Mouse (Mus musculus): Measurements from ENCODE around the gene Atp1a4. TPM values are rescaled to one million over a fixed set of nuclear protein-coding genes. Genes with fewer than 3 reads are reported as not detected.
"Not testable (repeated sequence)": the region's sequence is repeated elsewhere in the genome, so short reads cannot be mapped to it uniquely, and the experiment has no call there.

Atp1a4 gene
- polyA plus RNA-seq, 1 experiment from 2014 or later: not detected

DNA sequence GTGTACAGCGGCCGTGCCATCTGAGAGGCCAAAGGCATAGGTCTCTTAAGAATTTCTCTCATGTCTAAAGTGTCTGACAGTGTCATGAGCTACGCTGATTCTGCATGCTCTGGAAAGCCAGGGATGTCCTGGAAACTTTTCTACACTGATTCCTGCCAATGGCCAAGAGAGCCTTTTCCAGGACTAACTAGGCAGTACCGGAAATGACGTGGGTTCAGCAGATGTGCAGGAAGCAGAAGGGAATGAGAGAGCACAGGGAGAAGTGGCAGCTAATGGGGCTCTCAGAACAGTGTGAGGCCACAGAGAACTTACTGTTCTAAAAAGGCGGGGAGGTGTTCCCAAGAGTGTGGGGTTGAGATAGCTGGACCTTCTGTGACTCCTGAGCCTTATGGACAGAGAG lies 15.2 kb upstream of the Atp1a4 start:
- Histone ChIP-seq H3K4me3 (replicated peaks; ENCODE audit: low read length) (no peak overlapping the region), H3K27ac (ENCODE audit: low read length) (no peak overlapping the region), H3K9me3 (ENCODE audit: control insufficient read depth, low read length) (no peaks in the 10 kb centered on the region), H3K9ac (replicated peaks; ENCODE audit: low read depth, low read length) (no peak overlapping the region), H3K36me3 (ENCODE audit: control insufficient read depth, insufficient read depth) (no peaks in the 10 kb centered on the region), H3K4me1 (replicated peaks; ENCODE audit: control insufficient read depth, insufficient read depth, low read length) (peaks cover 6% of the 10 kb centered on the region; the same call in 1 of the 2 replicates), H3K27me3 (replicated peaks; ENCODE audit: control insufficient read depth, insufficient read depth, low read length) (no peaks in the 10 kb centered on the region), H3K4me2 (ENCODE audit: low read length) (no peak overlapping the region)
- ATAC-seq: no peak
- WGBS: 87% methylated on average over 6 of the region's 6 CpGs

DNA sequence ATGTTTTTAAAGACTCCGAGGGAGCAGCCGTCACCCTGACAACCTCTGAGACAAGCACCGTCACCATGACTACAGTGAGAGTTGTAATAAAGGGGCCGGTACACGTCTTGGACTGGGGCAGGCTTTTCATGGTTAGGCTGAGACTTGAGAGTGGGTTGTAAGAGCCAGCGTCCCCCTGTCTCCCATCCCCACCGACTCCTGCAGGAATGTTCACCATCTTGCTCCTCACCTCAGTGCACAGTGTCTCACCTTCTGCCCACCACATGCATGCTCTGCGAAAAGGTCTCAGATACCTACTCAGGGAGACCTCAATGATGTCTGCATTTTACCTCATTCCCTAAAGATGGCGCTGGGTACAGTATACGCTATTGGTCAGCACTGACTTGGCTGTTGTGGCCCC lies 13.6 kb upstream of the Atp1a4 start:
- Histone ChIP-seq H3K27ac (ENCODE audit: low read length) (no peak overlapping the region), H3K4me2 (ENCODE audit: low read length) (no peak overlapping the region), H3K9me3 (ENCODE audit: control insufficient read depth, low read length) (no peaks in the 10 kb centered on the region), H3K36me3 (ENCODE audit: control insufficient read depth, insufficient read depth) (no peaks in the 10 kb centered on the region), H3K27me3 (replicated peaks; ENCODE audit: control insufficient read depth, insufficient read depth, low read length) (no peaks in the 10 kb centered on the region), H3K4me1 (replicated peaks; ENCODE audit: control insufficient read depth, insufficient read depth, low read length) (peaks cover 6% of the 10 kb centered on the region; the same call in 1 of the 2 replicates), H3K9ac (replicated peaks; ENCODE audit: low read depth, low read length) (no peak overlapping the region), H3K4me3 (replicated peaks; ENCODE audit: low read length) (no peak overlapping the region)
- peak; percentile 90 for ATAC-seq
- 27% methylated on average over 10 of the region's 10 CpGs for WGBS

- Histone ChIP-seq H3K36me3 (ENCODE audit: control insufficient read depth, insufficient read depth) (no peaks in the 10 kb centered on the region), H3K4me2 (ENCODE audit: low read length) (no peak overlapping the region), H3K27me3 (replicated peaks; ENCODE audit: control insufficient read depth, insufficient read depth, low read length) (no peaks in the 10 kb centered on the region), H3K4me1 (replicated peaks; ENCODE audit: control insufficient read depth, insufficient read depth, low read length) (peaks cover 6% of the 10 kb centered on the region; the same call in 1 of the 2 replicates), H3K4me3 (replicated peaks; ENCODE audit: low read length) (no peak overlapping the region), H3K9me3 (ENCODE audit: control insufficient read depth, low read length) (no peaks in the 10 kb centered on the region), H3K27ac (ENCODE audit: low read length) (no peak overlapping the region), H3K9ac (replicated peaks; ENCODE audit: low read depth, low read length) (no peak overlapping the region)
- peak; percentile 23; the same call in 1 of the 2 replicates for ATAC-seq
- 49% methylated on average over 3 of the region's 3 CpGs for WGBS
Observed at GRCm38 (mm10) chr1:172271208-172271607, 13.0 kb upstream of the Atp1a4 start.

GRCm38 (mm10) chr1:172261477-172262078 lies 3.4 kb upstream of the Atp1a4 start, which contains the start of gene Igsf8:
Gene Igsf8 (plus strand): TSS chr1:172261641.
- H3K4me3 ChIP-seq (replicated peaks; ENCODE audit: low read length): no peak within 1 kb of the TSS
- ATAC-seq: no peak; the same call in 1 of the 2 replicates

GRCm38 (mm10) chr1:172247679-172248078 lies 10.5 kb downstream of the Atp1a4 start:
- H3K9ac ChIP-seq (replicated peaks; ENCODE audit: low read depth, low read length): no peak overlapping the region
- H3K4me3 ChIP-seq (replicated peaks; ENCODE audit: low read length): no peak overlapping the region
- ATAC-seq: peak; percentile 72
- no peaks in the 10 kb centered on the region for H3K36me3 ChIP-seq (ENCODE audit: control insufficient read depth, insufficient read depth)
- WGBS: 43% methylated on average over 2 of the region's 2 CpGs
- H3K27ac ChIP-seq (ENCODE audit: low read length): no peak overlapping the region
- H3K9me3 ChIP-seq (ENCODE audit: control insufficient read depth, low read length): no peaks in the 10 kb centered on the region
- H3K4me1 ChIP-seq (replicated peaks; ENCODE audit: control insufficient read depth, insufficient read depth, low read length): peaks cover 2% of the 10 kb centered on the region; the same call in 1 of the 2 replicates
- H3K27me3 ChIP-seq (replicated peaks; ENCODE audit: control insufficient read depth, insufficient read depth, low read length): no peaks in the 10 kb centered on the region
- no peak overlapping the region for H3K4me2 ChIP-seq (ENCODE audit: low read length)

More at GRCm38 (mm10) chr1:172261477-172262078, 3.4 kb upstream of the Atp1a4 start, which contains the start of gene Igsf8:
- WGBS: 7% methylated on average over 8 of the region's 8 CpGs
- peak within 1 kb of the TSS; percentile 52; the same call in 1 of the 2 replicates for H3K27ac ChIP-seq (ENCODE audit: low read length)
- no peak within 1 kb of the TSS for H3K4me2 ChIP-seq (ENCODE audit: low read length)
- no peaks in the 10 kb centered on the region for H3K9me3 ChIP-seq (ENCODE audit: control insufficient read depth, low read length)
- H3K36me3 ChIP-seq (ENCODE audit: control insufficient read depth, insufficient read depth): no peaks in the 10 kb centered on the region
- no peaks in the 10 kb centered on the region; the same call in 1 of the 2 replicates for H3K4me1 ChIP-seq (replicated peaks; ENCODE audit: control insufficient read depth, insufficient read depth, low read length)
- no peak within 1 kb of the TSS for H3K9ac ChIP-seq (replicated peaks; ENCODE audit: low read depth, low read length)
- no peaks in the 10 kb centered on the region for H3K27me3 ChIP-seq (replicated peaks; ENCODE audit: control insufficient read depth, insufficient read depth, low read length)

- Histone ChIP-seq H3K4me3 (replicated peaks; ENCODE audit: low read length) (no peak overlapping the region), H3K27me3 (replicated peaks; ENCODE audit: control insufficient read depth, insufficient read depth, low read length) (no peaks in the 10 kb centered on the region), H3K36me3 (ENCODE audit: control insufficient read depth, insufficient read depth) (no peaks in the 10 kb centered on the region), H3K4me2 (ENCODE audit: low read length) (no peak overlapping the region), H3K9me3 (ENCODE audit: control insufficient read depth, low read length) (no peaks in the 10 kb centered on the region), H3K4me1 (replicated peaks; ENCODE audit: control insufficient read depth, insufficient read depth, low read length) (peaks cover 2% of the 10 kb centered on the region; the same call in 1 of the 2 replicates), H3K9ac (replicated peaks; ENCODE audit: low read depth, low read length) (no peak overlapping the region), H3K27ac (ENCODE audit: low read length) (no peak overlapping the region)
- WGBS: 65% methylated on average over 4 of the region's 4 CpGs
- no peak for ATAC-seq
Observed at GRCm38 (mm10) chr1:172247216-172247615, 11.0 kb downstream of the Atp1a4 start.

DNA sequence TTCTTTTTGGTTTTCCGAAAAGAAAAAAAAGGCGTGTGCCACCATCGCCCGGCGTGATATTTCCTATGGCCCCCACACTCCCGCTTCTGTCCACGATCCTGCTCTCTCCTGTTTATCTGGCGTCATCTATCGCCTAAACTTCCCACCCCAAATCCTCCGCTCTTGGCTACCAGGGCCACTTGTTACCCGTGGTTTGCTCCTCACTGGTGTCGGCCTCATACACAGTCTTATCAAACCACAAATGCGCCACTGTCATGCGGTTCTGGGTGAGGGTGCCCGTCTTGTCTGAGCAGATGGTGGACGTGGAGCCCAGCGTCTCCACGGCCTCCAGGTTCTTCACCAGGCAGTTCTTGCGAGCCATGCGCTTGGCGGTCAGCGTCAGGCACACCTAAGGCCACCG lies 13.6 kb downstream of the Atp1a4 start:
- H3K4me2 ChIP-seq (ENCODE audit: low read length); H3K36me3 ChIP-seq (ENCODE audit: control insufficient read depth, insufficient read depth); ATAC-seq; H3K27me3 ChIP-seq (replicated peaks; ENCODE audit: control insufficient read depth, insufficient read depth, low read length); H3K4me3 ChIP-seq (replicated peaks; ENCODE audit: low read length); H3K27ac ChIP-seq (ENCODE audit: low read length); H3K9ac ChIP-seq (replicated peaks; ENCODE audit: low read depth, low read length); H3K4me1 ChIP-seq (replicated peaks; ENCODE audit: control insufficient read depth, insufficient read depth, low read length); H3K9me3 ChIP-seq (ENCODE audit: control insufficient read depth, low read length): not testable (repeated sequence)
- WGBS: 52% methylated on average over 23 of the region's 23 CpGs

DNA sequence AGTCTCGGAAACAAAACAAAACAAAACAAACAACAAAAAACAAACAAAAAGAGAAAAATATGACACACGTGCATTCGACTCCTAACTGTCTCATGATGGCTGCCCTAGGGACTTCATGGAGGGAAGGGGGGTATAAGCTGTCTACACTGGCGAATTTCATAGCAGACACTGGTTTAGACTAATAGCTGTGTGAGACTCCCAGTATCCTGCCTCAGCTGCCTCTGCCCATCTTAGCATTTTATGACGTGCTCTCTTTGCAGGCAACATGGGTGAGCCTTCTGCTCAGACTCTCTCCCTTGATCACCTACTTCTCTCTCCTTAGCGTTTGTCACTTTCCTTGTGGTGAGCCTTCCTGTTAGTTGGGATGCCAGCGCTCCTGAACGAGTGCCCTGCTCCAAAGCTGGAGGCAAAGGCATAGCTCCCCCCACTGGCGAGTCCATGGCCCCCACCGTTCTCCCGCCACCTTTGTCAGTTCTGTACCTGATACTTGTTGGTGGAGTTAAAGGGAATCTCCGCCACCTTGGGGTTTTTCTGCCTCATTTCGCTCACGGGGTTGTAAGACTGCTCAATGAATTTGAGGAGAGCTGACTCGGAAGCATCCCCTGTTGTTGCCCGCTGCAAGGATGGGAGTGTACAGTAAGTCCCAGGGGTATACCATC lies 14.5 kb downstream of the Atp1a4 start:
- H3K27me3 ChIP-seq (replicated peaks; ENCODE audit: control insufficient read depth, insufficient read depth, low read length): no peaks in the 10 kb centered on the region
- WGBS: 31% methylated on average over 16 of the region's 16 CpGs
- no peak; the same call in 1 of the 2 replicates for ATAC-seq
- H3K9me3 ChIP-seq (ENCODE audit: control insufficient read depth, low read length): no peaks in the 10 kb centered on the region
- 0 out of 2 replicates have a peak overlapping the region, but pooled peaks have one; percentile 5 for H3K4me2 ChIP-seq (ENCODE audit: low read length)
- H3K27ac ChIP-seq (ENCODE audit: low read length): no peak overlapping the region
- no peaks in the 10 kb centered on the region for H3K36me3 ChIP-seq (ENCODE audit: control insufficient read depth, insufficient read depth)
- H3K4me1 ChIP-seq (replicated peaks; ENCODE audit: control insufficient read depth, insufficient read depth, low read length): peaks cover 2% of the 10 kb centered on the region; the same call in 1 of the 2 replicates
- H3K4me3 ChIP-seq (replicated peaks; ENCODE audit: low read length): no peak overlapping the region
- H3K9ac ChIP-seq (replicated peaks; ENCODE audit: low read depth, low read length): no peak overlapping the region

DNA sequence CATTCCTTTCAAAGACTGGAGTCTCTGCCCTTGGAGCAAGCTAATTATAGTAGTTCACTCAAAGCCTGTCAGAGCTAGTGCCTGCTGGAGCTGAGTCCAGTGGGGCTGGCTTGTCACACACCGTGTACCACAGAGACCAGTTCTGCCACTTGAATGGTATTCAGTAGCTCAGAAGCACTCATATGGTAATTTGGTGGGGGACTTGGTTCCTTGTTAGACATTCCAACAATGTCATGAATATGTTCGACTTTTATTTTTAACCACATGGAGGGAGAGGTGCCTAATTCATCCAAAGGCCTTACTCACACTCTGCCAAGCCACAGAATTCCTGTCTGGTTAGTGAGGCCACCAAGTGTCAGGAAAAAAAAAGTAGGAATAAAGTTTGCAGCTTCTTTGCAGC lies 15.8 kb downstream of the Atp1a4 start:
- 10% methylated on average over 2 of the region's 2 CpGs for WGBS

More for the DNA sequence above, 15.8 kb downstream of the Atp1a4 start:
- Histone ChIP-seq H3K4me1 (replicated peaks; ENCODE audit: control insufficient read depth, insufficient read depth, low read length) (peaks cover 1% of the 10 kb centered on the region; the same call in 1 of the 2 replicates), H3K4me3 (replicated peaks; ENCODE audit: low read length) (no peak overlapping the region), H3K27ac (ENCODE audit: low read length) (peak overlapping the region; percentile 57), H3K27me3 (replicated peaks; ENCODE audit: control insufficient read depth, insufficient read depth, low read length) (no peaks in the 10 kb centered on the region), H3K9me3 (ENCODE audit: control insufficient read depth, low read length) (no peaks in the 10 kb centered on the region), H3K36me3 (ENCODE audit: control insufficient read depth, insufficient read depth) (no peaks in the 10 kb centered on the region), H3K4me2 (ENCODE audit: low read length) (no peak overlapping the region), H3K9ac (replicated peaks; ENCODE audit: low read depth, low read length) (no peak overlapping the region)
- ATAC-seq: peak; percentile 94

Data from forebrain, embryonic 16.5 days (tissue).